ENCODE assay signal across 18 mouse cellular contexts in genomic region chr4:127402614-127403013, GRCm38 (mm10). TPM values are rescaled to one million over a fixed set of nuclear protein-coding genes. Genes with fewer than 3 reads are reported as not detected.
DNase-seq lines count a peak whose midpoint lies in the region; ATAC-seq and TF ChIP-seq lines count a peak whose summit lies in the region.
"Had no signal": no experiment of that assay in that cellular context is flagged by ENCODE, and none has a peak within 500 bp of the region (broad histone marks: within the 10 kb centered on the region; RNA-seq: fewer than 3 reads in every experiment).

No protein-coding gene starts in this region.

- 62% methylated on average over 3 of the region's 3 CpGs for WGBS in hindbrain, postnatal 0 days
- 68% methylated on average over 3 of the region's 3 CpGs for WGBS in hindbrain, embryonic 10.5 days
- WGBS in forebrain, embryonic 16.5 days, result 60% methylated on average over 3 of the region's 3 CpGs

- peak; percentile 73 for DNase-seq in hindbrain, postnatal 0 days (ENCODE audit: low spot score)
- no peak for DNase-seq in hindbrain, embryonic 10.5 days (ENCODE audit: low spot score)
- no peak for DNase-seq in CH12.LX (ENCODE audit: extremely low read depth)
- peak; percentile 27 for DNase-seq in NIH3T3 (ENCODE audit: low read depth)
- DNase-seq in urinary bladder, postnatal 10 days (ENCODE audit: low spot score), result no peak
- DNase-seq in cerebellum, adult 8-10 months, result no peak
- no peak for DNase-seq in adrenal gland, adult (ENCODE audit: inconsistent age in 2 of 2, low spot score in 1 of 2)
- DNase-seq: cerebellum, postnatal 36 days; kidney, adult 18-20 months; lung, adult 2 months had no signal

- in situ Hi-C loops in CH12.LX (cut with MboI; ENCODE audit: low pct_ligation_motif_present, low pct_unique_long_range_greater_than_20kb, low sequenced_read_pairs), result no loop called here

- H3K9me3 ChIP-seq in hindbrain, postnatal 0 days (ENCODE audit: low read length), result no peaks in the 10 kb centered on the region
- H3K9me3 ChIP-seq in hindbrain, embryonic 10.5 days, result no peaks in the 10 kb centered on the region
- H3K9me3 ChIP-seq in CH12.LX (replicated peaks; ENCODE audit: low read length), result peaks cover 71% of the 10 kb centered on the region
- H3K9me3 ChIP-seq in forebrain, embryonic 16.5 days (ENCODE audit: control insufficient read depth, low read length), result no peaks in the 10 kb centered on the region
- H3K9me3 ChIP-seq: stomach, embryonic 15.5 days had no signal

- H3K79me2 ChIP-seq in CH12.LX (replicated peaks; ENCODE audit: control insufficient read depth, extremely low read depth, insufficient read depth, poor library complexity, severe bottlenecking), result no peaks in the 10 kb centered on the region

- H3K27me3 ChIP-seq in hindbrain, postnatal 0 days (ENCODE audit: insufficient read depth, low read length), result no peaks in the 10 kb centered on the region
- H3K27me3 ChIP-seq in hindbrain, embryonic 10.5 days (ENCODE audit: insufficient read depth, poor library complexity, severe bottlenecking), result no peaks in the 10 kb centered on the region
- no peaks in the 10 kb centered on the region for H3K27me3 ChIP-seq in CH12.LX (replicated peaks)
- no peaks in the 10 kb centered on the region for H3K27me3 ChIP-seq in forebrain, embryonic 16.5 days (replicated peaks; ENCODE audit: control insufficient read depth, insufficient read depth, low read length)
- H3K27me3 ChIP-seq: megakaryocyte, embryonic 14.5 days; stomach, embryonic 15.5 days had no signal

- no peak for TF ChIP-seq EP300 in CH12.LX (IDR thresholded peaks at IDR 0.05; ENCODE audit: low read length)

- no peaks in the 10 kb centered on the region for H3K4me1 ChIP-seq in hindbrain, postnatal 0 days (ENCODE audit: insufficient read depth, low read length)
- no peaks in the 10 kb centered on the region for H3K4me1 ChIP-seq in hindbrain, embryonic 10.5 days (replicated peaks)
- no peaks in the 10 kb centered on the region for H3K4me1 ChIP-seq in CH12.LX (ENCODE audit: control insufficient read depth in 1 of 2, insufficient read depth in 2 of 2)
- H3K4me1 ChIP-seq in forebrain, embryonic 16.5 days (replicated peaks; ENCODE audit: control insufficient read depth, insufficient read depth, low read length), result peaks cover 4% of the 10 kb centered on the region; the same call in 1 of the 2 replicates
- H3K4me1 ChIP-seq: megakaryocyte, embryonic 14.5 days; stomach, embryonic 15.5 days had no signal

- dilution Hi-C loops in CH12.LX (cut with MboI; ENCODE audit: extremely low pct_ligation_motif_present, extremely low pct_unique_long_range_greater_than_20kb, low sequenced_read_pairs), result no loop called here

- no peak overlapping the region for H3K9ac ChIP-seq in hindbrain, postnatal 0 days (replicated peaks; ENCODE audit: low read length)
- no peak overlapping the region for H3K9ac ChIP-seq in CH12.LX (ENCODE audit: insufficient read depth, low read depth)
- H3K9ac ChIP-seq in forebrain, embryonic 16.5 days (replicated peaks; ENCODE audit: low read depth, low read length), result no peak overlapping the region
- H3K9ac ChIP-seq: stomach, embryonic 15.5 days had no signal

- H3K4me3 ChIP-seq in hindbrain, postnatal 0 days (ENCODE audit: low read length), result no peak overlapping the region
- H3K4me3 ChIP-seq in hindbrain, embryonic 10.5 days, result no peak overlapping the region
- H3K4me3 ChIP-seq in CH12.LX (replicated peaks in 1 of 3; ENCODE audit: low read depth in 2 of 3, low read length in 2 of 3, poor library complexity in 1 of 3), result no peak overlapping the region
- H3K4me3 ChIP-seq in forebrain, embryonic 16.5 days (replicated peaks; ENCODE audit: low read length), result no peak overlapping the region
- H3K4me3 ChIP-seq: left cerebral cortex, adult 2 months; megakaryocyte, embryonic 14.5 days; stomach, embryonic 15.5 days had no signal

- H3K27ac ChIP-seq in hindbrain, postnatal 0 days, result no peak overlapping the region
- H3K27ac ChIP-seq in hindbrain, embryonic 10.5 days, result no peak overlapping the region
- H3K27ac ChIP-seq in CH12.LX (ENCODE audit: insufficient read depth, low read depth), result no peak overlapping the region
- no peak overlapping the region for H3K27ac ChIP-seq in forebrain, embryonic 16.5 days (ENCODE audit: low read length)
- H3K27ac ChIP-seq: left cerebral cortex, adult 2 months; stomach, embryonic 15.5 days had no signal

- no peaks in the 10 kb centered on the region for H3K36me3 ChIP-seq in hindbrain, postnatal 0 days (ENCODE audit: insufficient read depth, low read length)
- no peaks in the 10 kb centered on the region for H3K36me3 ChIP-seq in hindbrain, embryonic 10.5 days
- no peaks in the 10 kb centered on the region for H3K36me3 ChIP-seq in CH12.LX (replicated peaks in 1 of 2; ENCODE audit: control insufficient read depth in 1 of 2, insufficient read depth in 1 of 2, low read length in 1 of 2)
- H3K36me3 ChIP-seq in forebrain, embryonic 16.5 days (ENCODE audit: control insufficient read depth, insufficient read depth), result no peaks in the 10 kb centered on the region
- H3K36me3 ChIP-seq: stomach, embryonic 15.5 days had no signal

- H3K4me2 ChIP-seq in hindbrain, postnatal 0 days (ENCODE audit: low read depth, low read length), result no peak overlapping the region
- H3K4me2 ChIP-seq in CH12.LX (ENCODE audit: insufficient read depth, low read depth, poor library complexity, severe bottlenecking), result no peak overlapping the region
- no peak overlapping the region for H3K4me2 ChIP-seq in forebrain, embryonic 16.5 days (ENCODE audit: low read length)
- H3K4me2 ChIP-seq: stomach, embryonic 15.5 days had no signal

- no peak for TF ChIP-seq CTCF in hindbrain, postnatal 0 days (IDR thresholded peaks at IDR 0.05; ENCODE audit: low read depth)
- no peak for TF ChIP-seq CTCF in CH12.LX (conservative IDR thresholded peaks at IDR 0.05 in 1 of 2, IDR thresholded peaks at IDR 0.05 in 1 of 2; ENCODE audit: low read depth in 2 of 2, low read length in 2 of 2)

- TF ChIP-seq RAD21 in CH12.LX (IDR thresholded peaks at IDR 0.05; ENCODE audit: low read depth, low read length), result no peak

- ATAC-seq in hindbrain, postnatal 0 days, result peak; percentile 61; the same call in 1 of the 2 replicates
- ATAC-seq in forebrain, embryonic 16.5 days, result peak; percentile 43

- no peak for TF ChIP-seq POLR2A in CH12.LX (IDR thresholded peaks at IDR 0.05; ENCODE audit: low read depth, low read length)

TF ChIP-seq in CH12.LX, 34 proteins besides CTCF, POLR2A, EP300 and RAD21:
- TF ChIP-seq PAX5 (IDR thresholded peaks at IDR 0.05; ENCODE audit: low read length), result no peak
- TF ChIP-seq NELFE (IDR thresholded peaks at IDR 0.05; ENCODE audit: low read depth, low read length), result no peak
- peak; percentile 45; the same call in 1 of the 2 replicates for TF ChIP-seq USF1 (IDR thresholded peaks at IDR 0.05; ENCODE audit: low read depth, low read length)
- no peak for TF ChIP-seq MYC (IDR thresholded peaks at IDR 0.05; ENCODE audit: low read depth, low read length)
- TF ChIP-seq HCFC1 (IDR thresholded peaks at IDR 0.05; ENCODE audit: low read depth, low read length), result peak; percentile 70
- no peak for TF ChIP-seq CHD1 (IDR thresholded peaks at IDR 0.05; ENCODE audit: low read depth, low read length)
- TF ChIP-seq JUND (conservative IDR thresholded peaks at IDR 0.05; ENCODE audit: low read depth, low read length), result no peak
- TF ChIP-seq USF2 (conservative IDR thresholded peaks at IDR 0.05; ENCODE audit: low read depth, low read length), result peak; percentile 38
- no peak for TF ChIP-seq GABPA (IDR thresholded peaks at IDR 0.05; ENCODE audit: insufficient replicate concordance, low read depth, low read length)
- TF ChIP-seq KAT2A (IDR thresholded peaks at IDR 0.05; ENCODE audit: insufficient replicate concordance, low read length), result 0 out of 2 replicates have a peak, but pooled peaks have one; percentile 13

RNA-seq across cellular contexts. Expression of gene Gjb5, which starts 44.6 kb away (rescaled TPM):
- 0.40 and 0.73 TPM in 2 replicates for total RNA-seq in hindbrain, postnatal 0 days (2014; rRNA removed)
- polyA plus RNA-seq in hindbrain, postnatal 0 days (2015; fragmentation: Nextera tagmentation; extraction: Ambion mirVana), result 0.51 and 0.57 TPM in 2 replicates
- polyA plus RNA-seq in hindbrain, embryonic 10.5 days (2016; fragmentation: Nextera tagmentation; extraction: Ambion mirVana), result 0.85 and 2.1 TPM in 2 replicates
- total RNA-seq in CH12.LX (2012; rRNA removed) (0.29 and 0.34 TPM in 2 replicates), CH12.LX (2014; rRNA removed) (0.39 and 0.50 TPM in 2 replicates)
- 0.23 TPM in 1 of 2 replicates, not detected in the other for polyA plus RNA-seq in CH12.LX (2012; ENCODE audit: insufficient read length, low read depth)
- polyA plus RNA-seq in forebrain, embryonic 16.5 days (2015; fragmentation: Nextera tagmentation; extraction: Ambion mirVana), result 0.11 and 0.14 TPM in 2 replicates
- total RNA-seq: gastrocnemius, adult 8-10 months; neutrophil, adult 5-6 weeks had no signal

RNA-seq across cellular contexts. Expression of gene Gjb4, which starts 48.7 kb away (rescaled TPM):
- not detected in 2 replicates for total RNA-seq in hindbrain, postnatal 0 days (2014; rRNA removed)
- not detected in 2 replicates for polyA plus RNA-seq in hindbrain, postnatal 0 days (2015; fragmentation: Nextera tagmentation; extraction: Ambion mirVana)
- polyA plus RNA-seq in hindbrain, embryonic 10.5 days (2016; fragmentation: Nextera tagmentation; extraction: Ambion mirVana), result 0.15 and 0.21 TPM in 2 replicates
- total RNA-seq in CH12.LX (2012; rRNA removed), result not detected in 2 replicates
- total RNA-seq in CH12.LX (2014; rRNA removed), result not detected in 2 replicates
- not detected in 2 replicates for polyA plus RNA-seq in CH12.LX (2012; ENCODE audit: insufficient read length, low read depth)
- polyA plus RNA-seq in forebrain, embryonic 16.5 days (2015; fragmentation: Nextera tagmentation; extraction: Ambion mirVana), result 0.16 TPM in 1 of 2 replicates, not detected in the other
- total RNA-seq: gastrocnemius, adult 8-10 months; heart, adult 8-10 months; heart, postnatal 25 days; left cerebral cortex, adult 2 months; neutrophil, adult 5-6 weeks had no signal

Comparison
In these comparisons a context has a peak if more than half of its experiments do, and no peak if none do; other contexts are left out.
1. DNase-seq: peak in hindbrain, postnatal 0 days (single experiment) and NIH3T3 (single experiment); none in hindbrain, embryonic 10.5 days (single experiment), CH12.LX (single experiment), urinary bladder, postnatal 10 days (single experiment), cerebellum, adult 8-10 months (single experiment) and adrenal gland, adult (0 of 2).